Mouse (Mus musculus): Measurements from ENCODE around the gene Rasef. TPM values are rescaled to one million over a fixed set of nuclear protein-coding genes. Genes with fewer than 3 reads are reported as not detected.
"Not testable (repeated sequence)": the region's sequence is repeated elsewhere in the genome, so short reads cannot be mapped to it uniquely, and the experiment has no call there.

The Rasef gene
- under 1 TPM; 0.21 to 0.61 TPM for total RNA-seq (2021)

DNA sequence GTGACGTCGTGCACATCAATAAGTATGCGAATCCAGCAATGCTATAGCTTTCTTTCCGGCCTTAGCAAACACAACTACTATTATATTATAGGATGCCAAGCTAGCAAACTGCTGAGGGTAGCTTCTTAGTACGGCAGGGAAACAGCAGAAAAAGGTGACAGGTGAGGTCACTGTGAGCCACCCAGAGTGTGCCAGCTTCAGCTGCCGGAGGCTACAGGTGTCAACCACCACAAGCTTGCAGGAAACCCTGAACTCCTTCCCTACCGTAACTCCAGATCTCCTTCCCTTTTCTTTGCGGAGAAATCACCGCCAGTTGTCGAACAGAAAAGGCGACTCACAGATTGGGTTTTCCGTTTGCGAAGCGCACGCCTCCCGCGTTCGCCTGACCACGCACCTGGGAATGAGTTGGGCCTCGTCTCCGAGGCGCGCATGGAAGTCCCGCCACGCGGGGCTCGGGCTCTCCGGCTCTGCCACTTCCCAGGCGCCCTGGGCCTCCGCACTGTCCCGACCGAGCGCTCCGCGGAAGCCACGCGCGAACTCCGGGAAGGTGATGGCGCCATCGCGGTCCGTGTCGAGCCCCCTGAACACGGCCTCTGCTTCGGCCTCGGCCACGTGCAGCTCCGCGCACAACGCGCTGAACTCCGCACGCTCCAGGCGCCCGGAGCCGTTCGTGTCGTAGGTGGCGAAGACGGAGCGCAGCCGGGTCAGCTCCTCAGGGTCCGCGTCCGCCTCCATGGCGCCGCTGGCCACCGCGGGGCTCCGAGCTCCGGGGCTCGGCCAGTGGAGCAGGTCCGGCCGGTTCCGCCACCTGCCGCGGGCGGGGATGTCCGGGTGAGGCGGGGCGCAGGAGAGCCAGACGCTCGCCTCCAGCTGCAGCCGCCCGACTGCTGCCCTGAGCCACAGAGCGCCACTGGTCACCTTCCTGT, at the start of gene Rasef:
Rasef (minus strand) TSS at position 735 of the 926 bp plus-strand sequence.
- DNase-seq (ENCODE audit: extremely low spot score in 1 of 2, low spot score in 2 of 2), result peak in 1 of 2 experiments; percentile 35
- intact Hi-C loops (cut with DNase I), result no loop called here

- intact Hi-C loops (cut with DNase I), result no loop called here
- no peak for DNase-seq (ENCODE audit: extremely low spot score in 1 of 2, low spot score in 2 of 2)
Observed at GRCm38 (mm10) chr4:73826587-73826986, 35.8 kb upstream of the Rasef start.

DNA sequence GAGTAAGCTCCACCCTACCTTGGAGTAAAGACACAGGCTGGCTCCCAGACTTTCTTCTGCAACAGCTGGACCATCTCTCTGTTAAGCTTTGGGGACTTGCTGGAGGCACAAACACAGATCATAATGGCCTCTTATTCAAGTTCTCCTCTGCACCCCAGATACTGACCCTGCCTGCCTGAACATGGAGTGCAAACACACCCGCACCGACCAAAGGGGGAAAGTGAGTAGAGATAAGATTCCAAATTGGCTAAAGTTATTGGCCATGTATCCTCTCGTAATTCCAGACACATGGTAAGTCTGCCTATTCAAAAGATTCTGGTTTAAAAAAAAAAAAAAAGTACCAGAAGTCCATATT, 369 bp upstream of the Rasef start:
- intact Hi-C loops (cut with DNase I), result no loop called here
- no peak for DNase-seq (ENCODE audit: extremely low spot score in 1 of 2, low spot score in 2 of 2)

- intact Hi-C loops (cut with DNase I), result no loop called here
- DNase-seq (ENCODE audit: extremely low spot score in 1 of 2, low spot score in 2 of 2), result no peak
Observed at GRCm38 (mm10) chr4:73789534-73789933, 1.3 kb downstream of the Rasef start.

- no peak for DNase-seq (ENCODE audit: extremely low spot score in 1 of 2, low spot score in 2 of 2)
- intact Hi-C loops (cut with DNase I), result no loop called here
Observed at GRCm38 (mm10) chr4:73788076-73788730, 2.6 kb downstream of the Rasef start.

GRCm38 (mm10) chr4:73784147-73784546, 6.6 kb downstream of the Rasef start:
- DNase-seq (ENCODE audit: extremely low spot score in 1 of 2, low spot score in 2 of 2), result no peak
- intact Hi-C loops (cut with DNase I), result no loop called here

GRCm38 (mm10) chr4:73781061-73781460, 9.7 kb downstream of the Rasef start:
- DNase-seq (ENCODE audit: extremely low spot score in 1 of 2, low spot score in 2 of 2), result no peak
- intact Hi-C loops (cut with DNase I), result no loop called here

DNA sequence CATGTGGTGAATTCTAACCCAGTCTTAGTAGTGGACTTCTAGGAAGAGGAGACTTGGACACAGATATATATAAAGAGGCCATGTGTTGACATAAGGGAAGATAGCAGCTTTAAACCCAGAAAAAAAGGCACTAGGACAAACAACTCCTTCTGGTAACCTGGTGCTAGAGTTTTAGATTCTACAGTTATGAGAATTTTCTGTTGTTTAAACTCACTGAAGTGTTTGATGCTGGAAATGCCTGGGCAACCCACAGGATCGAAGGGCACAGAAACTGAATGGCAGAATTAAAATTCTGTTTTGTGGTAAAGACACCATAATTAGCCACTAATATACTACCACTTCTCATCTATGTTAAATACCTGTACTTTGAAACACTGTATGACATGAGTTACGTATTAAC, 15.5 kb downstream of the Rasef start:
- no peak for DNase-seq (ENCODE audit: extremely low spot score in 1 of 2, low spot score in 2 of 2)
- intact Hi-C loops (cut with DNase I), result no loop called here

DNA sequence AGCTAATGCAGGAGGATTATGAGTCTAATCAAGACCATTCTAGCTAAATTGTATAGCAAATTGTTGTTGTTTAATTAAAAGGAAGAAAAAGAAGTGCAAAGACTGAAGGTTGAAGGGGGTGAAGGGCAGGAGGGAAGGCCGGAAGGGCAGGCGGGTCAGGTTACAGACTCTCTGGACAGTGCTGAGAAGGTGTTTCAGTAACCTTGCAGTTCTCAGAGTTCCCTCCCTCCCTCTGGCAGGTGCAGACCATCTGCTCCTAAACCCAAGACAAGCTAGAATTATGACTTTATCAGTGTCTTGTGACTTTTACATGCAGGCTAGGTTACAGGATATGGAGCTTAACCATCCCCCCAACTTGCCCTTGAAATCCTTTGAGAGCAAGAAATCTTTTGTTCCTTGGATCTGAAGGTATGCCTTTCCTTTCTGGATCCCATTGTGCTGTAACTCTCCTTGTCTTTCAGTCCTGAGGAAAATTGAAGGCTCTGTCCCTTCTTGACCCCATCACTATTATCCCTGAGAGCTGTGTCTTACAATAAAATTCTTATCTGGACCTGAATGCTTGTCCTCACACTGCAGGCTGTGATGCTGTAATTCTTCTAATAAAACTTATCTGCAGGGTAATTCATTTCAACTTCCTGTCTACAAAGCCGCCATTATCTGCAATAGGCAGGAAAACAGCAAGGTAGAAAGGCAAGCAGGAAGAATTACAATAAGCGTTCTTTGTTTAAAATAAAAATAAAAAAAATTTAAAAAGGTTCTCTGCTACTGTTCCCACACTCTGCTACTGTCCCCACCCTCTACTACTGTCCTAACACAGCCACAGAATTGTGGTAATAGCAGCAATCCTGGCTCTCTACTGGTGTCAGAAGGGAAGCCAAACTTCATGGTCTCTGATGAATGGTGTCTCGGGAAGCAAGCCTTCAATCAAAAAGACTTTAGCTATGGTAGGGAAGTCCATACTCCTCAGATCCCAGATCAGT, 16.7 kb downstream of the Rasef start:
- DNase-seq (ENCODE audit: extremely low spot score in 1 of 2, low spot score in 2 of 2), result no peak

GRCm38 (mm10) chr4:73772028-73772427, 18.8 kb downstream of the Rasef start:
- DNase-seq (ENCODE audit: extremely low spot score in 1 of 2, low spot score in 2 of 2), result no peak
- intact Hi-C loops (cut with DNase I), result no loop called here

More for the DNA sequence above, 16.7 kb downstream of the Rasef start:
- intact Hi-C loops (cut with DNase I), result no loop called here

DNA sequence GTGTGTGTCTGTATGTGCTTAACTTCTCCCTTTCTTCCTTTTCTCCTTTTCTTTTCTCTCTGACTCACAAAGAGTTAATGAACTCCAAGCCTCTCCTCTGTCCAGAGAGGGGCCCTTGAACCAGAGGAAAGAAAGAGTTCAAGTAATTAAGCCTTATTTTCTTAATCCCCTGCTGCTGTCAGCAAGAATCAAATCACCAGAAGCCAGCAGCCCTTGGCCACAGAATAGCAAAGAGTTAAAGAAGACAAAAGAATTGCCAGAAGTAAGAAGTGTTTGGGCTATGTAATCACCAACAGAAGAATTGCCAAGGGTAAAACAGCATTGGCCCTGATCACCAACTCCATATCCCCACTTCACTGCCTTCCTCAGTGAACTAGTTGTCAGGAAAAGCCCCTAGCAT, 20.2 kb downstream of the Rasef start:
- intact Hi-C loops (cut with DNase I), result no loop called here
- no peak for DNase-seq (ENCODE audit: extremely low spot score in 1 of 2, low spot score in 2 of 2)

DNA sequence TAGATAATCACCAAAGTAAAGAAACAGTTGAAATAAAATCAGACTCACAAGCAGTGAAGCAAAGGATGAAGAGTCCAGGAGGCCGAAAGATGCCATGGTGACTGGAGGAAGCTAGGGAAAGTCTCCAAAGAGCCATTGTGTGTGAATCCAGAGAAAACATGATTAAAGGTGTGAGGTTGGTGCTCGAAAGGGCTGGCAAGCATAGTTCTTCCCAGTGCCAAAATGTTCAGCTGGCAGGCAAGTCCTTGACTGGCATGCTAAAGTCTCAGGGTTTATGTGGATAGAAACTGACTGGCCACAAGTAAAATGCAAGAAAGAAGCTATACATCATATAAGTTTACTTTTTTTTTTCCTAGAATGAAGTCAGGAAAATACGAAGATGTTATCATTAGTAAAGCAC, 22.6 kb downstream of the Rasef start:
- DNase-seq (ENCODE audit: extremely low spot score in 1 of 2, low spot score in 2 of 2), result no peak
- intact Hi-C loops (cut with DNase I), result no loop called here

DNA sequence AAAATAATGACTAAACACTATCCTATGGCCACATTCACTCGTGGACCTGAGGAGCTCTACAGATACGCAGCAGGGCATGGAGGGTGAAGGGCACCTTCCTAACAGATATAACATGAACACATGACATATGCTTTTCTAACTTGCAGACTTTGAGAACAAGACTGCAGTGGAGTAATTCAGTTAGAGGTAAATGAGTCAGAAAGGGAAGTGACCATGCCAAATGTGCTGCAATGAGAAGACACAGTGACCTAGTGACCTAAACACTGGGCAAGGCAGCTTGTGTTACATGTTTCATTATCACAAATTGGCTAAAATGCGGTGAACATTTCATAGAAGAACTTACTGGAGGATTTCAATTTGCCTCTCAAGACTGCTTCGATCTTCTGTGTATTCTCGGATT, 42.6 kb downstream of the Rasef start:
- intact Hi-C loops (cut with DNase I), result no loop called here
- DNase-seq (ENCODE audit: extremely low spot score in 1 of 2, low spot score in 2 of 2), result no peak

- no peak for DNase-seq (ENCODE audit: extremely low spot score in 1 of 2, low spot score in 2 of 2)
- intact Hi-C loops (cut with DNase I), result no loop called here
Observed at GRCm38 (mm10) chr4:73739439-73739838, 51.4 kb downstream of the Rasef start.

DNA sequence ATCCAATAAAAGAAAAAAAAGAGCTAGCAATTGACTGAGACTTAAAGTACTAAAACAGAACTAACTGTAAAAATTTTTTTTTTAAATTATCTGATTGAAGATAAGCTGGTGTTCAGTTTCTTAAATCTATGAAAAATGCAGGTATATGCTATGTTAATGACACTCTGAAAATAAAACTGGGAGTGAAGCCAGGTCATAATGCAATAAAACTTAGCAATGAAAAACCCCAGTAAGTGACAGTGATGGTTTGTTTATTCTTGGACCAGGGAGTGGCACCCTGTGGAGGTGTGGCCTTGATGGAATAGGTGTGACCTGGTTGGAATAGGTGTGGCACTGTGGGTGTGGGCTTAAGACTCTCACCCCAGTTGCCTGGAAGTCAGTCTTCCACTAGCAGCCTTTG, 71.0 kb downstream of the Rasef start:
- DNase-seq (ENCODE audit: extremely low spot score in 1 of 2, low spot score in 2 of 2), result no peak
- intact Hi-C loops (cut with DNase I), result no loop called here

DNA sequence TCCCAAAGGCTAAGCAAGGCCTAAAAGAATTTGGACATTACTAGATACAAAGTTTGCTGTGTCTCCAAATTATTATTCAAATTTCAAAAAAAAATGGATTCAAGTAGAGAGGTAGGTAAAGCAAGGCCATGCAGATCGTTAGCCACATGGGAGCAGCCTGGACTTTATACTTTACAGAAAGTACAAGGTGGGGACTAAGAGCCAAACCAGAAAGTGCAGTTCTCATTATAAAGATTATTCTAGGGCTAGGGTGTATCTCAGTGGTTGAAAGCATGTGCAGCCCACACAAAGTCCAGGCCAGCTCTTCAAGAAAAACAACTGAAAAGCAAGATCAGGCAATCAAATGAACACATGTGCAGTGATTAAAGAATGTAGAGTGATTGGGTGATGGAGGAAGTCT, 72.0 kb downstream of the Rasef start:
- no peak for DNase-seq (ENCODE audit: extremely low spot score in 1 of 2, low spot score in 2 of 2)
- intact Hi-C loops (cut with DNase I), result no loop called here

- intact Hi-C loops (cut with DNase I); DNase-seq (ENCODE audit: extremely low spot score in 1 of 2, low spot score in 2 of 2): not testable (repeated sequence)
Observed at GRCm38 (mm10) chr4:73683216-73683615, 107.6 kb downstream of the Rasef start, which contains the start of gene Gm428. Gene Gm428 (plus strand): TSS chr4:73683516.

DNA sequence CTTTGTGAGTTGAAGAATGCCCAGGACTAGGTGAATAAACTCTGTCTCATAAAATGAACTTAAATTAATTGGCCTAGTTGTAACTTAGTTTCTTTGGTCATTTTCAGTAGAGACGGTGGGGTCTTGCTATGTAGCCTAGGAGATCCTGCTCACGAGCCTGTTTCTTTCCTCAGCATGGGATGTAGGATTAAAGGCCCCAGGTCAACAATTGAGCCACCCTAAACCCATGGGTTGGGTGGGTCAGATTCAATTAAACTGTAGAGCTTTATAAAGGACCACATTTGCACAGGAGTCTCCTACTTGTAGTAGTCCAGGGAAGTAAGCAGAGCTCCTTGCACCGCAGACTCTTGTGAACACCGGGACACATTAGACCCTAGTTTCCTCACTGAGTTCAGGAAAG, 122.7 kb downstream of the Rasef start, which contains the start of gene Gm11239:
Gm11239 (plus strand) TSS at position 301 of the 400 bp plus-strand sequence.
- DNase-seq (ENCODE audit: extremely low spot score in 1 of 2, low spot score in 2 of 2); intact Hi-C loops (cut with DNase I): not testable (repeated sequence)

Data from left cerebral cortex, postnatal 10 days (tissue).